Mouse (Mus musculus) erythroblast, embryonic 14.5 days (primary cell): Measurements from ENCODE around the gene Enpp3. TPM values are rescaled to one million over a fixed set of nuclear protein-coding genes. Genes with fewer than 3 reads are reported as not detected.

Experiments used
- H3K27me3 ChIP-seq: 2 replicates; pipeline ENCODE4 v1.6.1; 2012; ENCODE audit warnings: inconsistent platforms; ENCODE audit not compliant: control insufficient read depth
- H3K36me3 ChIP-seq: 2 replicates; pipeline ENCODE4 v1.6.1; 2012; ENCODE audit warnings: mild to moderate bottlenecking, inconsistent platforms; ENCODE audit not compliant: control insufficient read depth
- H3K4me1 ChIP-seq: 2 replicates; pipeline ENCODE4 v1.6.1; 2012; ENCODE audit warnings: inconsistent platforms; ENCODE audit not compliant: control insufficient read depth
- H3K4me3 ChIP-seq: replicated peaks from 2 replicates; pipeline ENCODE3; 2012; ENCODE audit warnings: moderate library complexity, mild to moderate bottlenecking, inconsistent platforms
- H3K9me3 ChIP-seq: 2 replicates; pipeline ENCODE4 v1.6.1; 2012; ENCODE audit warnings: low read length, inconsistent platforms, mixed read lengths; ENCODE audit not compliant: control insufficient read depth
- GATA1 ChIP-seq: IDR thresholded peaks from 2 replicates; pipeline ENCODE4 v1.6.1; 2012; ENCODE audit warnings: low read length, inconsistent platforms, mixed read lengths
- TAL1 ChIP-seq: IDR thresholded peaks from 3 replicates; pipeline ENCODE4 v1.6.1; 2012; ENCODE audit warnings: low read length, inconsistent platforms, mixed read lengths
- polyA plus RNA-seq: library from polyadenylated mRNA; stranded (reverse); fragments of >175 nt; gene quantifications from 2 replicates; pipeline ENCODE4 v1.2.3, GENCODE M21; 2012

The Enpp3 gene
- polyA plus RNA-seq, 1 experiment: not detected

GRCm38 (mm10) chr10:24758326-24758915, 84.2 kb downstream of the Enpp3 start:
- Histone ChIP-seq H3K9me3 (no peaks in the 10 kb centered on the region), H3K27me3 (no peaks in the 10 kb centered on the region), H3K36me3 (no peaks in the 10 kb centered on the region), H3K4me3 (no peak overlapping the region), H3K4me1 (peaks cover 27% of the 10 kb centered on the region)
- no peak for TF ChIP-seq TAL1
- TF ChIP-seq GATA1: no peak

- Histone ChIP-seq H3K36me3 (no peaks in the 10 kb centered on the region), H3K4me3 (peak overlapping the region; percentile 60), H3K4me1 (peaks cover 27% of the 10 kb centered on the region)
Observed at GRCm38 (mm10) chr10:24754874-24755540, 87.6 kb downstream of the Enpp3 start.

DNA sequence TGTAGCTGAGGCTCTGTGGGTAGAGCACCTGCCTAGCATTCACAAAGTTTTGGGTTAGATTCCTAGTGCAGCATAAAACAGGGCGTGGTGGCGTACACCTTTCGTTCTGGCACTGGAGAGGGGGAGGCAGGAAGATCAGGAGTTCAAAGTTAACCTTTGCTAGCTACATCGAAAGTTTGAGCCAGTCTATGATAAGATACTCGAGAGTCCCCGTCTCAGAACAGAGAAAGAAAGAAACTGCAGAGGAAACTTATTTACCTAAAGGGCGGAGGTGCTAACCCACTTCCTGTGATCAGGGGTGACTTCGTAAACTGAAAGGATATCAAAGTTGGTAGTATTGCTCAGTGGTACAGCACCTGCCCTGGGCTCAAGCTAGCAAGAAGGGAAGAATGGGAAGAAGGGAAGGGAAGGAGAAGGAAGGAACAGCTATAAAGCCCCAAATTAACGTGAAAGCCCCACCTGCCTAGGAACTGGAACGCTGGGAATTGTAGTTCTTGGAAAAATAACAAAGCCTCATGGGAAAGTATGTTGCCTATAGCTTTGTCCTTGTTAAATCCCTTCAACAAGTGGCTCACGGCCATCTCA, 88.3 kb downstream of the Enpp3 start:
- no peaks in the 10 kb centered on the region for H3K36me3 ChIP-seq

More at GRCm38 (mm10) chr10:24754874-24755540, 87.6 kb downstream of the Enpp3 start:
- TF ChIP-seq GATA1 (no peak), TAL1 (no peak)
- H3K9me3 ChIP-seq: no peaks in the 10 kb centered on the region
- H3K27me3 ChIP-seq: no peaks in the 10 kb centered on the region

GRCm38 (mm10) chr10:24753536-24754250, 88.9 kb downstream of the Enpp3 start:
- peak overlapping the region; percentile 60 for H3K4me3 ChIP-seq
- no peaks in the 10 kb centered on the region for H3K27me3 ChIP-seq
- TF ChIP-seq TAL1 (no peak), GATA1 (no peak)
- H3K36me3 ChIP-seq: no peaks in the 10 kb centered on the region
- H3K4me1 ChIP-seq: peaks cover 24% of the 10 kb centered on the region
- H3K9me3 ChIP-seq: no peaks in the 10 kb centered on the region

More for the DNA sequence above, 88.3 kb downstream of the Enpp3 start:
- no peaks in the 10 kb centered on the region for H3K27me3 ChIP-seq
- H3K4me3 ChIP-seq: peak overlapping the region; percentile 60
- TF ChIP-seq GATA1 (no peak), TAL1 (no peak)
- H3K4me1 ChIP-seq: peaks cover 26% of the 10 kb centered on the region
- no peaks in the 10 kb centered on the region for H3K9me3 ChIP-seq

DNA sequence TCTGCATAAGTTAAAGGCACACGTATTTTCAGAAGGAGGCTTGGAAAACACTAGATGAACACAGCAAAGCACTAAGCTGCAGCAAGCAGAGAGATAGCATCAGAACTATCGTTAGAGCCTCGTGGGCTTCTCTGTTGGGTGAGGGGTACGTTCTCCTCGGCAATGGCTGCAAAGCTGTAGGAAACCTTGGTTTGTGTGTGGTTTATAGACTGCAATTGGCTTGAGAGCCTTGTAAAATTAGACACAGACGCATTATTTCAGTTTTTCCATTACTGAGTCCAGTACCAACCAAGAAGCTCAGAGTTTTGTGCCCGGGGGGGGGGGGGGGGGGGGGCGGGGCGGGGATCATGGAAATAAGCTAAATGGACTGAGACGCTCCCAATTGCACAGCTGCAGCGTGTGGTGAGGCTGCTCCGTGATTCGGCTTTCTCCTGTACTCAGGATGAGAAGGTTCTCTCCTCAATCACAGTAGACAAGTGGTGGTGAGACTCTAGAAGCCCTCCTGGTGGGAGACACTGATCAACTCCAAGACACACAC, 99.6 kb downstream of the Enpp3 start:
- H3K36me3 ChIP-seq: no peaks in the 10 kb centered on the region
- TF ChIP-seq TAL1 (no peak), GATA1 (no peak)

DNA sequence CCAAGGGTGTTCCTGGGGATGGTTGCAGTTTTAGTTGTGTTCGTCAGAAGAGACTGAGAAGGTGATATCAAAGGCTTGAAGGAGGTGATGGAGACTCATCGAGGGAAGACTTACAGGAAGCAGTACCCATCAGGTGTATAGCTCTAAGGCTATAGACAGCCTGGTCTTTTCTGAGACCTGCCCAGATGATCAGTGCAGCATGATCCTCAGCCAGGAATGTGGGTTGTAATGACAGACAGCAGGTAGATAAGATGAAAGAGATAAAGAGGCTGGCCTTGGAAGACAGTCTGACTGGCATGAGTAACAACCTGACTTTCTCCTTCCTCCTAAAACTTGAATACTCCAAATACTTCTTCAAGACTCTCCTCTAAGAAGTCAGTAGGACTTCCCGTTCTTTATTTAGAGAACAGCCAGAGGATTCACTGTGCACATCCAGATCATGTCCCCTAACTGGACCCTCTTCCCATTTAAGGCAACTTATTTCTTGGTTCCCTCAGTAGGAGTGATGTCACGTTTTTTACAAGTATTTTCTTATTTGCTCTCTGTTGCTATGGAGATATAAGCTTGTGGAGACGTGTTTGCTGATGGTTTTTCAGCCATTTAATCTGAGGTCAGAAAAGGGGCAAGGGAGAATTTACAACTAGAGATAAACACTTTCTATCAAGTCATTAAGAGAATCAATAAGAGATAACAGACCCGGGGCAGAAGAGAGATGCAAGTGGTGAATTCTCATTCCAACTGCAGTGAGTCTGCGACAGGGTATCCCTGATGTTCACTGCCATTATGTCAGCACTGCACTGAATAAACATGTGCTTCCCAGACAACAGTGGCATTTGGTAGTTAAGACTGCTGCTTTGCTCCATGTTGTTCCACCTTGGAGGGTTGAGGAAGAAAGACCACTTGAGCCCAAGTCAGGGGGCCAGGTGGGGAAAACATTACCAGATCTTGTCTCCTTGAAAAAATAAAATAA, 101.1 kb downstream of the Enpp3 start:
- H3K4me1 ChIP-seq: no peaks in the 10 kb centered on the region
- H3K4me3 ChIP-seq: no peak overlapping the region

More for the DNA sequence above, 99.6 kb downstream of the Enpp3 start:
- no peaks in the 10 kb centered on the region for H3K9me3 ChIP-seq
- H3K27me3 ChIP-seq: no peaks in the 10 kb centered on the region
- no peaks in the 10 kb centered on the region for H3K4me1 ChIP-seq
- H3K4me3 ChIP-seq: no peak overlapping the region

DNA sequence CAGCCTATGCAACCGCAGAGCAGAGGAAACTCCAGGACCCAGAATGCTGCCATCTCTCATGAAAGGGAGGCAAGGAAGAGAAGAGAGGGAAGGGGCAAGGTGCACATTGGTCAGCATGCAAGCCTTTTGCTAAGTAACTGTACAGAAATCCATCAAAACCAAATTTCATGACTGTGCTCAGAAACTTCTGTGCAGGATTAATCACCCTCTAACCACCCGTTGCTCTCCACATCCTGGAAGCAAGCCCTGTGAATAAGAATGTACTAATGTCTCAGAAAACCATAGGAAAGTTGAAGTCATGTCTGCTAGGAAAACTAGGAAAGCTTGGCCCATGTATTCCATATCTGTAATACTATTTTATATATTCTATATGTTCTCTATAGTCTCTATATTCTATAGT, 103.5 kb downstream of the Enpp3 start:
- TF ChIP-seq GATA1: no peak
- Histone ChIP-seq H3K36me3 (no peaks in the 10 kb centered on the region), H3K27me3 (no peaks in the 10 kb centered on the region), H3K9me3 (no peaks in the 10 kb centered on the region), H3K4me3 (no peak overlapping the region), H3K4me1 (no peaks in the 10 kb centered on the region)

More for the DNA sequence above, 101.1 kb downstream of the Enpp3 start:
- no peak for TF ChIP-seq GATA1
- no peak for TF ChIP-seq TAL1
- Histone ChIP-seq H3K36me3 (no peaks in the 10 kb centered on the region), H3K27me3 (no peaks in the 10 kb centered on the region), H3K9me3 (no peaks in the 10 kb centered on the region)

- Histone ChIP-seq H3K9me3 (no peaks in the 10 kb centered on the region), H3K36me3 (no peaks in the 10 kb centered on the region), H3K27me3 (no peaks in the 10 kb centered on the region), H3K4me1 (no peaks in the 10 kb centered on the region), H3K4me3 (no peak overlapping the region)
- TF ChIP-seq GATA1: no peak
Observed at GRCm38 (mm10) chr10:24738456-24738855, 104.2 kb downstream of the Enpp3 start.
